Mouse (Mus musculus) bone marrow, adult 2 months (tissue): ENCODE data around the gene Itgb5.

ENCODE experiments used
- CTCF ChIP-seq: fragments of 200-500 bp; IDR thresholded peaks from 2 replicates; pipeline ENCODE4 v1.5.1; 2011; ENCODE audit warnings: low read length, control low read depth; ENCODE audit not compliant: control insufficient read depth, insufficient read depth
- POLR2A ChIP-seq: fragments of 200-500 bp; IDR thresholded peaks from 2 replicates; pipeline ENCODE4 v1.6.1; 2011; ENCODE audit warnings: low read depth, mild to moderate bottlenecking, control low read depth, low read length, borderline replicate concordance; ENCODE audit not compliant: control insufficient read depth

DNA sequence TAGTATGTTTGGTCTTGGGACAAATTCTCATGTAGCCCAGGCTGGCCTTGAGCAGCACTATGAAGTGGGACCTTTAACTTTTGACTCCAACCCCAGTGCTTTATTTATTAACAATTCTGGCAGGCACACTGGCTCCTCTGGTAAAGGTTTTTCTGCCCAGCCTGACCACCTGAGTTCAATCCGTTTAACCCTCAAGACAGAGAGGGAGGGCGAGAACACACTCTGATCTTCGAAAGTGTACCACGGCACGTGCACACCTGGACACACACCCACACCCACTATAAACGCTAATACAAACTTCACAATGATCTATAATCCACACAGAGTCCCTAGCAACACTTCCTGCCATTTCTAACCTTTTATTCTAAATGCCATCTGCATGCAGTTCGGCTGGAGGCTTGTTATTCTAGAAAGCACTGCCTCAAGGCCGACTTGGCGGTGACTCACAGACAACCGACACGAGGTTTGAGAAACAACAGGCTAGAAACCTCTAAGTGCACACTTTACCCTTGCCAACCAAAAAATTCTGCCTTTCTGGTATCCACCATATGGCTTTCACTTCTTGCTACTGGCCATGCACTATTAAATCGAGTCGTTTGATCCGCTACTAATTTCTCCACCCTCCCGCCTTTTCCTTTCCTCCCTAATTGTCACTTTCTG lies 136.5 kb downstream of the Itgb5 start:
- TF ChIP-seq POLR2A (no peak), CTCF (no peak)
